Mouse (Mus musculus) lung, adult 18-20 months (tissue): ENCODE measurements around the gene Cyp2d34.

Experiments used
- DNase-seq, 2 experiments: peaks; one replicate each; pipeline ENCODE4 v3.0.0; 2022; ENCODE audit warnings: mixed read lengths in 2 of 2

Gene Cyp2d34

DNA sequence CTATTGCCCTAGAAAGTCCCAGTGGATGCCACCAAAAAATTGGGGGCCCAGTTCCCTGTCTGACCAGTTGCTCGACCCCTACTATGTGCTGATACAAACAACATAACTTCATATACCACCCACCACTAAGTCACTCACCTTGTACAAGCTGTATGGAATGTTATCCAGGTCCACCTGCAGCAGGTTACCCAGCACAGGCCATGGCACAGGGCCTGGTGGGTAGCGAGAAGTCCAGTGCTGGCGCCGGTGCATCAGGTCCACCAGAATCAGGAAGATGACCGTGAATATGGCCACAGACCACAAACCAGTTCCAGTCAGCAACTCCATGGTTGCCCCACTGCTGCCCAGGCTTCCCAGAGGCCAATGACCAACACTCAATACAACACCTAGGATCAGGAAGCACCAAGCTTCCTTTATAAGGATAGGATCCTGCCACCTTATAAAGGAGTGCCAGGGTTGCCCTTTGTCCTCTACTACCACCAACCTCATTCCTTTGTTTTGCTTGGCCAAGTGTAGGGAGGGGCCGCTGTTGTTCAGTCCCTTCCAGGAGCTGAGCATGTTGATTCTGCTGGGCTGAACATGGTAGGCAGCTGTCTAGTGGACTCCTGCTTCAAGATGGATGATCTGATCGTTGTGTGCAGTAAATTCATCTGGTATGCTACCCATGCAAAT is at the start of gene Cyp2d34:
TSS of gene Cyp2d34 (minus strand) at position 416 of the 672 bp plus-strand sequence.
- DNase-seq: no peak

DNA sequence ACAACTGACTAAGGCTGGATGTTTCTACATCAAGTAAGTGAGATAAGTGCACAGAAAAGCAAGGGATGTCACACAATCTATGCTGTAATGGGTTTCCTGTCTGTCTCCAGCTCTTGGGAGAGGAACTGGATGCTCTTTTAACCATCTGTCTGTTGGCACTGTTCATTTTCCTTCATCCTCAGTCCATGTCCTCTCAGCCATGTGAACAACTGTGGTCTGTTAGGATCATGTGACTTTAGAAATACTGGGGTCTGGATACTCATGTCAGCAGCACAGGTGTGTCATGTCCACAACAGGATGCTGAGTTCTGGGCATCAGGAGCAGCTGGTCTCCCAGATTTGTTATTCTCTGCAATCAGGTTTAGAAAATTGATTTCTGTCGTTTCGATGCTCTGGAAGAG is 35.6 kb upstream of the Cyp2d34 start:
- no peak for DNase-seq

- no peak for DNase-seq
Measured at GRCm38 (mm10) chr15:82644371-82644770, 23.6 kb upstream of the Cyp2d34 start.

- no peak for DNase-seq
Measured at GRCm38 (mm10) chr15:82643771-82644170, 23.0 kb upstream of the Cyp2d34 start.

- no peak for DNase-seq
Measured at GRCm38 (mm10) chr15:82642771-82643170, 22.0 kb upstream of the Cyp2d34 start.

- DNase-seq: no peak
Measured at GRCm38 (mm10) chr15:82641921-82642320, 21.2 kb upstream of the Cyp2d34 start.

DNA sequence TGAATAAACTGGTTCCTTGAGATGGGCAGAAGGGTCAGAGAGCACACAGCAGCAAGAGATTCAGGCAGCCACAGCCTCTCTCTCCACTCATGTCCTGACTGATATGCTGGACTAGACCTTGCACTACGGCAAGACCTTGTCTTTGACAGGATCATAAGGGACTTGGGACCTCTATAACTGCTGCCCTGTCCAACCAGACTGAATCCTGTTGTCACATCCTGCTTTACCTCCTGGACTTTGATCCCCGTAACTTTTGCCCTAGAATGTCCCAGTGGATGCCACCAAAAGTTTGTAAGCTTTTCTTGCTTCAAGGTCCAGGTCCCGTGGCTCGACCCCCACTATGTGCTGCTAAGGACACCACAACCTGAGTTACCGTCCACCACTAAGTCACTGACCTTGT is 20.6 kb upstream of the Cyp2d34 start:
- DNase-seq: no peak

- no peak for DNase-seq
Measured at GRCm38 (mm10) chr15:82640201-82640600, 19.5 kb upstream of the Cyp2d34 start.

DNA sequence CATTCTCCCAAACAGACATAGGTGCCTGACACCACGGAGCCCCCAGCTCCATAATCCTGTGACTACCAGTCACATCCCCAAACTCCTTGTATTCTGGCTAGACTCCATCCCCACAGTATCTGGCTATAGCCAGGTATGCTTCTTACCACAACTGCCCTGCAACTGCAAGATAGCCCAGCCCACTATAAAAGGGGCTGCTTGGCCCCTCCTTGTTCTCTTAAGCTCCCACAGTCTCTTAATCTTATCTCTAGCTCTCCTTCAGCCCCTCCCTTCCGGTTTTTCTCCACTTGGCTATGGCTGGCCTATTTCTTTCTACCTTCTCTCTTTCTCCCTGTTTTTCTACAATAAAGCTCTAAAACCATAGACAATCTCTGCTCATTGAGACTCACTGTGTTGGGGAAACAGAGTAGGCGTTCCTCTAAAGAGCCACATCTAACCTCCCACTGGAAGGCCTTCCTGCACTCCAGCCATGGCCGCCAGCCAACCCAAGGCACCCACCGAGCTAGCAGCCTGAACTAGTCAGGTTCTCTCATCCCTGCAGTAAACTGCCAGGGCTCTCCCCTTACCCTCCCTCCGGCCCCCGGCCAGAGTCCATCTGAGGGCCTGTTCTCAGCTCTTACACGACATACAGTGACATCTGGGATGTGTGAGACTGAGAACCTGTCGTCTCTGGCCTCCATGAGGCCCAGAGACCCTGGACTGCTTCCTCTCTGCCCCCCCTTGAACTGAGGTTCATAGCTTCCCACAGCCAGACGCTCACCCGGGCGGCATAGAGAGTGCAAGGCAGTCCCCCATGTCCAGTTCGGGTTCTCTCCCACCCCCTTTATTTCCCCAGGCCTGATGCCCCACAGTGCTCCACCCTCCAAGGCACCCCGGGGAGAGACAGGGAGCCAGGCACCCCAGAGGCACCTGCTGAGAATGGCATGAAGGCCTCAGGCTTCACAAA is 16.7 kb upstream of the Cyp2d34 start:
- DNase-seq: no peak

DNA sequence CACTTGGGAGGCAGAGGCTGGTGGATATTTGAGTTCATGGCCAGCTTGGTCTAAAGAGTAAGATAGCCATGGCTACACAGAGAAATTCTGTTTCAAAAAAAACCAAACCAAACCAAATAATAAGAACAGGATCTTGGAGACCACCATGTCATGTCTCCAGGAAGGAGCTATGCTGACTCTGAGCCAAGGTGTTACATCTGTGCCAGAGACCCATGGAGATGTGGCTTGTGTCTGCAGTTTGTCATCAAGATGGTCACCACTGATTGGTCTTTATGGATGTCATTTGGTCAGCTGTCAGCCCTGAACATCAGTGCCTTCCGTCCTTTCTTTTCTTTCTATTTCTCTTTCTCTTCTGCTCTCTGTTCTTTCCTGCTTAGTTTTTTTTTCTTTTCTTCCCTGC is 14.2 kb upstream of the Cyp2d34 start:
- no peak for DNase-seq

- DNase-seq: no peak
Measured at GRCm38 (mm10) chr15:82621993-82622392, 1.2 kb upstream of the Cyp2d34 start.

DNA sequence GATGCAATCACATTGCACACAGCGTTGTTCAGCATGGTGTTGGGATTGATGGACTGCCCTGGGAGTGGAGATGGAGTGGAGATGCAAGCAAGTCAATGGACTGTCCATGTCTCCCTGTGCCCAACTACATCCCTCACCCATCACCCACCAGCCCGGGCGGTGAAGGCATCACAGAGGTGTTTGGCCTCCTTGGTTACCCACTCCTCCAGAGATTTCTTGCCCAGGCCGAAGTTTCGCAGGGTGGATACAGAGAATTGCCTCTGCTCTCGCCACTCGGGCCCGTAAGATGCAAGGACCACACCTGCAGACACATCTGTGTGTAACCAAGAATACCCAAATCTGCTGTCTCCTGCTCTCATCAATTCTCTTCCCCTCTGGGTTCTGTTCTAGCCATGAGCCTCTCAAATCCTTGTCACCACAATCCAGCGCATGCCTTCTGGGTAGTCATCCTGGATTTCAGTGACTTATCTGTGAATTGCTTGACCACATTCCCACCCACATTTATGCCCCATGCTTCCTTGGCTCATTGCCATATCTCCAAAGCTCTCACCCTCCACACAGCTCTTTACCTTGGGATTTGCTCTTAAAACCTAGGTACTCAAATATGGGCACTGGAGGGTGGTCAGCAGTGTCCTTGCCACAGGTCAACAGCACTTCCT is 2.3 kb downstream of the Cyp2d34 start:
- no peak for DNase-seq

DNA sequence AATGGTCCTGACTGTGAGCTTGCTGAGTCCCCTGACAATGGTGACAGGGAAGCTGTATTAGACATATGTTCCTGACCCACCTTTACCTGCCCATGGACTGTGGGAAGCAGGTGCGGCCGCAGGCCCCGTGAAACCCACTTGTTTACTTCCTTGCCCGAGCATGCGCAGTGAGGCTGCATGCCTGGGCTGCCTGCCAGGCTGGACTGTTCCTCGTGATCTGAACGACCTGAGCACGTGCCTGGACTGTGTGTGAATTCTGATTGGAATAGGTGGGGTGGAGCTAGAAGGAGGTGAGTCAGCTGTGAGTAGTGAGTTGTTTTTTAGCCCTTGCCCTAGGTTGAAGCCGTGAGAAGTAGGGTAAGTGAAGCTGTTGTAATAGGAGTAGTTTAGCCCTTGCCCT is 38.1 kb downstream of the Cyp2d34 start:
- DNase-seq: no peak

GRCm38 (mm10) chr15:82579071-82579470 is 41.7 kb downstream of the Cyp2d34 start:
- DNase-seq: no peak

DNA sequence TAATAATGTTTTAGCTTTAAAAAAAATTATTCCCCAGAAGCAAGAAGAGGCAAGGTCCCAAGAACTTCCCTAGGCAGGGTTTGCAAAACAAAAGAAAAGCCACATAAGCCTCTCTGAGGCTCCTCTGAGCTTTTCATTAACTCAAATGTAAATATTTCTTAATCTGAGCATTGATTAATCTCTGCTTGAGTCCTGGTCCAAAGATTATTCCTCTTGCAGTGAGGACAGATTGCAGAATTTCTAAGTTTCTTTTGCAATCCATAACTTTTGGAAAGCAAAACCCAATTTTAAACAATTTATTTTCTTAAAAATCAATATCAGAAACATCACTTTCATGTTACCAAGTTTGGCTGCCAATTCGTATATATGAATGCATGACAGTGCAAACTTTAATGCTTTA is 47.9 kb downstream of the Cyp2d34 start:
- DNase-seq: no peak
